Mouse (Mus musculus): ENCODE measurements at regions not wholly inside any gene's neighbourhood (a gene's known extent, or its start where the extent isn't known, plus 50 kb on each side); places are given as distances from the start of the nearest gene placed in this dataset.

DNA sequence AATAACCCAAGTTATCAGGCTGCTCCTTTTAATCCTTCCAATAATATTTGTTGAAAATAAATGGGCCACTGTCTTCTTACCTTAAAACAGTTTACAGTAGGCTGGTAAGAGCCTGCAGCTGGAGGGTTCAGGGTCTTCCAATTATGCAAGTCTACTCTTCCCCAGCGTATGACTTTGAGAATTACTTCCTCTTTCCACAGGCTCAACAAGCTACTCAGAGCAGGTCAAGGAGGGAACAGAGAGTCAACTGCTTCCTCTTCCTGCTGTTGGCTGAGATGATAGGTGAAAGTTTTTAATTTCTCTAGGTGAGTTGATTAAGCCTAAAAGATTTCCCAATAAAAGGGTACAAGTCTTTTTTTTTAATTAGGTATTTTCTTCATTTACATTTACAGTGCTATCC, 176.9 kb upstream of the Nampt start:
- DNase-seq (ENCODE audit: low spot score in 2 of 2): no peak

DNA sequence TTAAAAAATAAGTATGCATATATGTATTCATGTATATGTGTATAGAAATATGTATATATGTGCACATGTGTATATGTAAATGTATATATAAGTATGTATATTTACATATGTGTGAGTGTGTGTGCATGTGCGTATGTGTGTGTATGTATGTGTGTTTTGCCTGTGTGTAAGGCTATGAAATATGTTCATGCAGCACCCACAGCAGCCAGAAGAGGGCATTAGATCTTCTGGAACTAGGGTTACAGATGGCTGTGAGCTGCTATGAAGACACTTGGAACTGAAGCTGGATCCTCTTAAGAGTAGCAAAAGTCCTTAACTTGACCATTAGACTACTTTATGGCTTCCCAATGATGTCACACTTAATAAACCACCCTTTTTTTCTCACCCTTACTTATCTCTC, 166.2 kb upstream of the Nampt start:
- DNase-seq (ENCODE audit: low spot score in 2 of 2): no peak

DNA sequence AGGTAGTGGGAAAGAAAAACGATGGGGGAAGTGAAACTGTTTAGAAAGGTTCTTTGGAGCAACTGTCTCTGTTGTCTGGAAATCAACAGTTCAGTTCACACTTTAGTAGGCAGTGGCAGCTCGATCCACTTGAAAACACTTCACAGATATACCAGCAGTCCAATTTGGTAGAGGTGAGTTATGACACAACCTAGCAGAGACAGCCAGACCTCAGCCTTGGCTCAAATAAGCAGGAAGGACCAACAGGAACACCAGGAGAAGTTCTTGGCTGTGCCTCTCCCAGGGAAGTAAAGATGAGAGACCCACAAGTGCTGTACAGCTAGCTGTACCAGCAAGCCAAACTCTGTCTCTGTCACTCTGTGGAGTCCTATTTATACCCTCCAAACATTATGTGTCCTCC, 163.2 kb upstream of the Nampt start:
- no peak for DNase-seq (ENCODE audit: low spot score in 2 of 2)

DNA sequence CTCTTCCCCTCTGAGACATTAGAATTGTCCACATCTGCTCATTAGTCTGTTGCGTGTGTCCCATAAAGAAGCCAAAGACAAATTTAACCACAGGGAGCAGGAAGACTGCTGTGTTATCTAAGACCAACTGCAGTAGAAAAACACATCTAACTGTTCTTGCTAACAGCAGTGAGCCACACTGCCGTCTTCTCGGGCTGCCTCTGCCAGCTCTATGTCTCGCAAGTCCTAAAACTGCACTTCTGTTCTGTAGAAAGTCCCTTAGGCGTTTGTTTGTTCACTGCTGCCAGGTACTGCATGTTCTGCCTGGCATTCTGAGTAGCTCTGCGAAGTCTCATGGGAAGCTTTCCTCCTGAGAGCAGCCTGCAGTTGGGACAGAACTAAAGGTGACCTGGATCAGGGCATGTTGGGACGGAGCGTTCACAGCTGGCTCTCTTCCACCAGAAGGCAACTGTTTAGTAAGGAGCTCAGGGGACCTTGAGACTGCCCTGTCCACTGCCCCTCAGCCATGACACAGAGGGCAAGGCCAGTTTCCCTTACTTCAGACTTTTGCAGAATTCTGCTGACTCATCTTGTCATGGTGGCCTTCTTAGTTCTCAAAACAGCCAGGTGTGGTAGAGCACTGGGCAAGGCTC, 157.4 kb upstream of the Nampt start:
- DNase-seq (ENCODE audit: low spot score in 2 of 2): peak in 1 of 2 experiments; percentile 42

DNA sequence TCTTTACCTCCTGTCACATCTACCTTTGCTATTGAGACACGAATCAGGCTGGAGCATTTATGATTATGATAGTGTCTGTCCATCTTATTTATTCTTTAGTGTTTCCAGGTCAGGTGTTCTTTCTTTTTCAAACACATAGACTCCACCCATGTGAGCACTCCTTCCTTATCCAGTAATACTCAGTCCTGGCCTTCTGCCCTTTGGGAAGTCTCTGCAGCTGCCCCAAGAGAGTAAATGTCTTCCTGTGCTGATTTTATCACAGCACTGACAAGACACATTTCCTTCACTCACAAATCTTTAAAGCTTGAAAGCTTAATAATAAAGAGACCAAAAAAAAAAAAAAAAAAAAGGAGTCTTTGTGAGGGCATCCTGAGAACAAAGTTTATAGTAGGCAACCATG, 153.3 kb upstream of the Nampt start:
- DNase-seq (ENCODE audit: low spot score in 2 of 2): no peak

DNA sequence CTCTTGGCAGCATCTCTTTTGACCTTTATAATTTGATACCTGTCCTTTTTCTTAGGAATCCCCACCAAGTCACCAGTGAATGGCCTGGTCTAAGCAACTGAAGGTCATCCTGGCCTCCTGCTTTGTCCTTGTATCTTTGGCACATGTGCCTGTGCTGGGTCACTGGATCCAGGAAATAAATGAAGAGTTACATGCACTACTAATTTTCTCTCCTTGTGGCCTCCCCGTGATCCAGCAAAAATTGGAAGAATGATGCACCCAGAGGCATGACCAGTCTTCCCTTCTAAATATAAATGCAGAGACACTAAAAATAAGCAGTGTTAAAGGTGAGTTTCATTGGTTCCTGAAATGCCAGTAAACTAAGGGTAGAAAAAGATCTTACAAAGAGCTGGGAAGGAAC, 141.4 kb upstream of the Nampt start:
- DNase-seq (ENCODE audit: low spot score in 2 of 2): no peak

DNA sequence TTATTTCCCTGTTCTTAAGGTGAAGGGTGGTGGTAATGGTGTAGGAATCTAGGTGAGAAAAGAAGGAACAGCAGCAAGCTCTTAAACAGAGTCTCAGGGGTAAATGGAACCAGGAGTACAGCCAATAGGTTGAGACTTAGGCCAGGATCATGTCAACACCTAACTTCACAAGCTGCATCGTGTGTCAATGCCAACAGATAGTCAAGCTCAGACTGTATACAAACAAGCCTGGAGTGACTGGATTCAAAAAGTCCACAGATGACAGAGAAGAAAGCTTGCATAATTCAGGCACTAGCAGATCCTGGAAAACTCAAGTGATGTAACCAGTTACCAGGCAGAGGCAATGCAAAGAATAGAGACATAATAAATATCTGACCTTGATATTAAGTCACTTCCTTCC, 140.6 kb upstream of the Nampt start:
- DNase-seq (ENCODE audit: low spot score in 2 of 2): no peak

DNA sequence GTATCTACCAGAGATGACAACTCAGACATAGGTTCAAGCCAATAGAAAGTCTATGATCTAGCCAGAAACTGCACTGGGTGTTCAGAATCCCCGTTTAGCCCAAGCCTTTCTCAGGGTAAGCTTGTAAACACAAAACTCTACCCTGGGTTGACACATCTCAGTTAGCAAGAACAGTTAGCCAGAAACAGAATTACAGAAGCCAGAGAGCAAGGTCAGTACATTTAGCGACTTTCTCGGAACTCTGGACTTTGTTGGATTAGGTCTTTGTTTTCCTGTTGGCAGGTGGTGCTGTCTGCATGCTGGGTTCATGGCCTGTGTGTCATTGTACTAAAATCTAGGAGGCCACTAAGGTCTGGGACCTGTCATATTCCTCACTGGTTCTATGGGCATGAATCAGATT, 137.4 kb upstream of the Nampt start:
- no peak for DNase-seq (ENCODE audit: low spot score in 2 of 2)

DNA sequence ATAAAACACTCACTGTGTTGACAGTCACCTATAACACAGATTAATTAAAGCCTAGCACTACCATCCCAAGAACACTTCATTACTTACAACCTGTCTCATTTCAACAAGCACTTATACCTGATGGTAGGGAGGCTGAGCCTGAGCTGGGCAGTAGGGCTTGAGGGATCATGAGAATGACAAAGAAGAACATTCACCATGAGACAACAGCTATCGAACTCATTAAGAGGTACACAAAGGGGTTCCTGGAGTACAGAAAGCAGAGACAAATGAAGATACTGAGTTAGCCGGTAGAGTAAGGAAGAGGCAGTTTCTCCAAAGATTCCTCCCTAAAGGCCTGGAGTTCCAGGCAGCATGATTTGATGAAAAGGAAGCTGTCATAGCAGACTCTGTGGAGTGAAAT, 136.0 kb upstream of the Nampt start:
- DNase-seq (ENCODE audit: low spot score in 2 of 2): no peak

DNA sequence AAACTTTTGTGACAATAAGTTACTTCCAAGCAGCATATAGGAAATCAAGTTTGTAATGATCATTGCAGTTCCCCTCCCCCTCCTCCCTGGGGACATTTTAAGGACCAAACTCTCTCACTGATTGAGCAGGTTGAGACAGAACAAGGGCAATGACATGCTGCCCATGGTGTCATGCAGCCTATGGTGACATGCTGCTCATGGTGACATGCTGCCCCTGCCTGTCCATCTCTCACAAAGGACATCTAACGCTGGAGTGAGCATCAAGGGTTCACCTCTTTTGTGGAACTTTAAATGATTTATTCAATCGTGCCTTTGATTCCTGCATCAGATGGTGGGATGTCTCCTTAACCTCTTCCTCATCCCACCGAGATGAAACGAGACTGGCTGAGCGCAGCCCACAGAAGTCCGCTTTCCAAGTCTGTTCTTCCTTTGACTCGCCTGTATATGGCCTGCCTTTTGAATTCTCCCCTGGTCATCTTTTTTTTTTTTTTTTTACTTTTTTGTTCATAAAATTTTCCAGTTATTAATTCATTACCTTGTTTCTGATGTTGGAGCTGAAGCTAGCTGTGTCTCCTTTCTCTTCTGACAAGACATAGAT, 133.5 kb upstream of the Nampt start:
- no peak for DNase-seq (ENCODE audit: low spot score in 2 of 2)

DNA sequence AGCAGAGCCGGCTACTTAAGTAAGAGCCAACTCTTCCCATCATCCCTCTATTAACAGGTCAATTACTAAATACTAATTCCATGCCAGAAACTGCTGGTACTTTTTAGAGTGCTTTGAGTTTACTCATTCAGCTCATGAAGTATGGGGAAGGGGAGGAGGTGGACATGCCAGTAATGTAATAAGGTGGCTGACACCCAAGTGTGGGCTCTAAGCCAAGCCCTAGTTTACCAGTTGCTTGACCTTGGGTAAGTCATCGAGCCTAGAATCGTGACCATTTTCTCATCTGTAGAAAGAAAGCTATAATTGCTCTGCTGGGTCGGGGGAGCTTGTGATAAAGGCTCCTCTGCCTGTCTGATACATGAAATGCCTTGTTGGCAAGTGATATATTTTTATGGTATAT, 130.0 kb upstream of the Nampt start:
- DNase-seq (ENCODE audit: low spot score in 2 of 2): no peak

DNA sequence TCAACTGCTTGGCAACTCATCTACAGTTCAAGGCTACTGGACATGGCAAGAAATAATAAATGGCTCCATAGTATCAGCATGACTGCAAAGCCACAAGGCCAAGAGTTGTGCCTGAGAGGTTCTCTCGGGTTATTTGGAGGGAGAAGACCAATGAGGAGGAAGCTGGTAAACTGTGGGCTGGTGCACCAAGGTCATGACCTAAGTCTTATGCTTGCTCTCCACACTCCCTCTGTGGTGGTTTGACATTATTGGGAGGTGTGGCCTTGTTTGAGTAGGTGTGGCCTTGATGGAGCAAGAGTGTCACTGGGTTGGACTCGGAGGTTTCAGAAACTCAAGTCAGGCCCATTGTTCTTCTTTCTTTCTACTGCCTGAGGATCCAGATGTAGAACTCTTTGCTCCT, 129.2 kb upstream of the Nampt start:
- no peak for DNase-seq (ENCODE audit: low spot score in 2 of 2)

DNA sequence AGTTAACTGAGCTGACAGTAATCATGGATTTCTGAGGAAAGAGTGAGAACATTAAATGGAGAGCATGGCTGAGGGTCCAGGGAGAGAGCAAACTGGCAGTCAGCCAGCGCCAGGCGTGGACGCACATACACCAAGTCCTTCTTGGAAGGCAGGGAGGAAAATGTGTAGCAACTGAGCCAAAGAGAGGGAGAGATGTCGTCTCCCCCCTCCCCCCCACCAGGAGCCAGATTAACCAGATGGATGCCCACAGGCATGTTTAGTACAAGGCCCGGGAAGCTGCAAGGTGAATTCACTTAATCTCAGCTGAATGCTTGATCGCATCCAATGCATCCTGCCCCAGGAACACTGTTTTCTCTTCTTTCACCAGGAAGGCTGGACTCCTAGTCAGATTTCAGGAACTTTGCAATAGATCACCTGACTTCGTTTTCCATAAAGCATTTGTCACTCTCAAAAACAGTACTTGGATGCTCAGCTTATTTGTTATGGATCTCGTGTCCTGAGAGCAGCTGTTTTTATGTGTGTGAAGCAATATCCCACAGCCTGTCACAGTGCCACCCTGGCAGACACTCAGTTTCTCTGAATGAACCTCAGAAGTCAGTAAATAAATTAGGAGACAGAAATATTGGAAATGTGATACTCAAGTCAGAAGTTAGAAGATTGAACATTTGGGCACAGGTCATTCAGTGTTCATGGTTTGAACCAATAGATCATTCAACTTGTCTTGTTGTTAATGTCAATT, 127.1 kb upstream of the Nampt start:
- DNase-seq (ENCODE audit: low spot score in 2 of 2): peak in 1 of 2 experiments; percentile 47

DNA sequence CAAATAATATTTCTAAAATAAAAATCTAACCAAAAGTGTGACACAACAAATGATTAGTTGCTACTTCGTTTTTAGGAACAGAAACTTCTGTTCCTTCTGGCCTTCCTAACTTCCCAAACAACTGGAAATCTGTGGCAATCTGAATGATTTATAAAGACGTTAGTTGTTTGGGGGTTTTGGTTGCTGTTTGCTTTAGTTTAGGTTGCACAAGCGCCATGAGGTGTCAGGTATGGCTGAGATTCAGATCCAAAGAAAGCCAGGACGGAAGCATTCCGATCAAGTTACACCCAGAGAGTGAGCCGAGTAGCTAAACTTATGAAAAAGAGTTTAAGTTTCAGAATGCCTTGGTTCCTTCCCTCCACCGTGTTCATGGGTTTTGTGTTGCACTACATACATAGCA, 126.4 kb upstream of the Nampt start:
- DNase-seq (ENCODE audit: low spot score in 2 of 2): no peak

DNA sequence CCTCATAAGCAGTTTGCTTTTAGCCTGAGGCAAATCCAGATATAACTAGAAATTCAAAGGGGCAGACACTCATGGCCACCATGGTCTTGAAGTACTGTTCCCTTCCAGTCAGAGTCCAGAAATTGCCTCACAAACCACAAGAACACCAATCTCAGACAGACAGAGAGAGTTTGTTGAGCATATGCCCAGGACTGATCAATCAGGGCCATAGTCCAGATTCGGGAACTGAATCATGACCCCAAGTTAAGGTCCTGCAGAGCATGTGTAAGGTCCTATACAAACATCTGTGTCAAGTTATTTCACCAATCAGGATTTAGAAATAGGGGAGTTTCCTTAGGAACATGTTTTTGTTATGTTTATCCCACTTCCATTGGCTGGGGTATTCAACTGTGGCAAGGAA, 125.7 kb upstream of the Nampt start:
- no peak for DNase-seq (ENCODE audit: low spot score in 2 of 2)

DNA sequence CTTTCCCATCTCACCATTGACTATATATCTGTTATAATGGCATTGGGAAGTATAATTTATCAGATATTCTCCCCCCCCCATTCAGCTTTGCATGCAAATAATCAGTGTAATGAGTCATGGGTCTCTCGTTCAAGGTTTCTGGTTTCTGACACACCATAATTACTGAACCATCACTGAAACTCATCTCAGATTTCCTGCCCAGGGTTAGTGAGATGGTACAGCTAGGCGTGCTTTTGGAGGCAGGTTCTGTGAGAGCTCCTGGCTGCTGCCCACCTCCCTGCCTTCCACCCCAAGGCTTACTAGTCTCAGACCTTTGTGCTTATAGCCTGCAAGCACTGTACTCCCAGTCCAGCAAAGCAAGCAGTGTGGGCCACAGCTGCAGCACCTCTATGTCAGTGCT, 122.5 kb upstream of the Nampt start:
- no peak for DNase-seq (ENCODE audit: low spot score in 2 of 2)

DNA sequence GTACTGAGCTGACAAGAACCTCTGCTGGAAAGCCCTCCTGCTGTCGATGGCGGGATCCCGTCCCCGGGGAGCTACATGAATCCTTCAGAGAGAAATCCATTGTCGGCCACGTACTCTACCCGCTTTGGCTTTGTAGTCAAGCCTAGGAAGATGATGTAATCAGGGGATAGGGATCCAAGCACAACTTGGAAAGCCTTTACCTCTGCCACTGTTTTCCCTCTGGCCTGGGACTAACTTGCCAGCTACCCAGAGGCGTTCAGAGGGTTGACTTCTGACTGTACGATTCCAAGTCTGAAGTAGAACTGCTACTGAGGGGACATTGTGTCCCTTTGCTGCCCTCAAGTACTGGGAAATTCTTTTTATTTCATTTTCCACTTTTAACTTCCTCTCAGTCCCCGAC, 110.2 kb upstream of the Nampt start:
- DNase-seq (ENCODE audit: low spot score in 2 of 2): peak in 1 of 2 experiments; percentile 21

DNA sequence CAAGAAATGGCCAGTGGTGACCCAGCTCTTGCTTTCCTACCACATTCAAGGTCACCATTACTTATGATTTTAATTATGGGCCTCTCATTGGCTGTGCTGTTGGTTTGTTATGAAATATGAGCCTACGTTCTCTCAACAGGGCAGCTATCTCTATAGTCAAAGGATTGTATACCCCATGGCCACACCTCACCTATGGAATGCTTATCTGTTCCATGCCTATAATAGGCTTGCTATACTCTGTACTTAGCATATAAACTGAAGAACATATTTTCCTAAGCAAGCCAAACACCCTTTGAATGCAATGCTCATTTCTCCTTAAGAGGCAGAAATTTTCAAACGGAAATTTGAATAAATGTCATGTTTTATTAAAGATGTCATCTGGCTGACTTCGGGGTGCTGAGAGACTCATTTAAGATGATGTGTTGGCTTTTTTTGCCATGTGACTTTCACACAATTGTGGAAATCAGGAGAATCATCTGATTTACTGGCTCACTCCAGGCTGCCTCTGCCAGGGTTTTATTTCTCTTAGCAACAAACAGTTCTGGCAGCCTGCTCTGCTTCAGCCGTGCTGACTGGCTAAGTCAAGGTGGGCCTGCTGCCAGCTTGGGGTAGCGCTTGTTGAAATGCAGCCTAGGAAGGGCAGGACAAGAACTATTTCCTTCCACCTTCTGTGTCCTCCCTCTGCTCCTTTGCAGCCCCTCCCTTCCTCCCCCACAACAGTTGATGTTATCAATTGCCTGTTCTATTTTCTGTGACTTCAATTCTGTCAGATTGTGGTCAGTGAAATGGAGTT, 102.0 kb upstream of the Nampt start:
- peak; percentile 20 to 77 for DNase-seq (ENCODE audit: low spot score in 2 of 2)

DNA sequence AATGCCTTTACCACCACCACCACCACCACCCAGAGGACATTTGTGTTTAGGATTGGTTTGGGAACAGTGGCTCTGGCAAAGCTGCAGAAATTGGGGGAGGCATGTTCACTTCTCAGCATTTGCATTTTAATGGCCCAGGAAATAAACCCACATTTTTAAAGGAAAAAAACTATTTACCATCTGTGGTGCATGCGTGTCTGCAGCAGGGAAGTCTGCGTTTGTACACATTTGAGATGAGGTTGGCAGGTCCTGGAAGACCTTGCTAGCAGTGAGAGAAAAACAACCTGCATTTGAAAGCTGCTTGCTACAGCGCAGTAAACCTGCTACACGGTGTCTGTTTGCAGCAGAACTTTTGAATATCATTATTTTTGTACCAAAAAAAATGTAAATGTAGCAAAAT, 100.1 kb upstream of the Nampt start:
- DNase-seq (ENCODE audit: low spot score in 2 of 2): no peak

DNA sequence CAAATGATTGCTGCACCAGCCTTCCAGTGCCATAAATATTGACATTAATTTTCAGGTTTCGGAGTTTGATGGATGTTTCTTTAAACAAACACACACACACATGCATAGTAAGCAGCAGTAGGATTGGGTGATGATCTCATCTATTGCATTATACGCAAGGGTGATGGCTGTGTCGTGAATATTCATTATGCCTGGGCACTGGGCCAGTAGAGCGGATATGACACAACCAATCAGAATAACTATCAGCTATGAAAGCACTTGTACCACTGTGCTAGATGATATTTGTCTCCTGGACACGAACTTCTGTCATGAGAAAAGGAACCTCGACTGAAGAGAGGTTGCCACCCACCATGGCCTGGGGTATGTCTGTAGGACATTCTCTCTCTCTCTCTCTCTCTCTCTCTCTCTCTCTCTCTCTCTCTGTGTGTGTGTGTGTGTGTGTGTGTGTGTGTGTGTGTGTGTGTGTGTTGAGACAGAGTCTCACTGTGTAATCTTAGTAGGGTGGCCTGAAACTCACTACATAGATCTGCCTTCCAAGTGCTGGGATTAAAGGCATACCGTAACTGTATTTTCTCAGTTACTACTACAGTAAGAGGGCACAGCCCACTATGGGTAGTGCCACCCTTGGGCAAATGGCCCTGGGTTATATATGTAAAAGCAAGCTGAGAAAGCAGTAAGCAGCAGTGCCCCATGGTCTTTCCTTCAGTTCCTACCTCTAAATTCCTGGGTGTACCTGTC, 94.7 kb upstream of the Nampt start:
- DNase-seq (ENCODE audit: low spot score in 2 of 2): no peak

DNA sequence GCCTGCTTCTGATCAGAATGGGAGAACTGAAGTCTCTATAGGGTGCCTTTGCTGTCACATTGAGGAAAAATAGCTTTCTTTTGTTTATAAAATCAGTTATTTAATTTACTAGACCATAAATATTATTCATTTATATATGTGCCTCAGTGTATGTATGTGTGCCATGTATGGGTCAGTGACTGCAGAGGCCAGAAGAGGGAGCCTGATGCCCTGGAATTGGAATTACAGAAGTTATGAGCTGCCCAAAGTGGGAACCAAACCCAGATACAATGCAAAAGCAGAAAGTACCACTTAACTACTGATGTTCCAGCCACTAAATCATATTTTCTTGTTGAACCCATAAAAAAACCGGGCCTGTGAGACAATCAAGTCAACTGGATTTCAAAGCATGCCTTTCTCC, 91.8 kb upstream of the Nampt start:
- DNase-seq (ENCODE audit: low spot score in 2 of 2): no peak

DNA sequence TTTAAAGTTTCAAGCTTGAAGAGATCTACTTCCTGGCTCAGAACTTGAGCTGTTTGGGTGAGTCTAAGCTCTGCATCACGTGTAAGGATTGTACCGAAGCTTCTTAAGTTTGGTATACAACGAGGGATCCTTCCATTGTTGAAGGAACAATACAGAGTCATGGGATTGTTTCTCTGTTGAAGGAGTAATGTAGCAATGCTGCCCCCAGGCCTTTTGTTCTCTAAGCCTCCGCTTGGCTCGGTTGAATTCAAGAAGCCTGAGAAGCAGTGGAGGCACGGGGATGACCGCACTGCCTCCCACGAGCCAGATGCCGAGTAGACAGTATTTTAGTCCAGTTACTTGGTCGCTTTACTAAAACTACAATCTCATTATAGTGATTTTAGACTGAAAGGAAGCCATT, 90.9 kb upstream of the Nampt start:
- no peak for DNase-seq (ENCODE audit: low spot score in 2 of 2)
